Mouse (Mus musculus) liver, postnatal 0 days (tissue): ENCODE results near the gene Dcxr.

Source experiments
- CTCF ChIP-seq: sonication (generic); IDR thresholded peaks from 2 replicates; pipeline ENCODE4 v1.5.1; 2016; ENCODE audit warnings: antibody characterized with exemption, low read depth
- EP300 ChIP-seq: IDR thresholded peaks from 2 replicates; pipeline ENCODE4 v1.6.1; 2016; ENCODE audit warnings: antibody characterized with exemption, low read depth, mild to moderate bottlenecking

DNA sequence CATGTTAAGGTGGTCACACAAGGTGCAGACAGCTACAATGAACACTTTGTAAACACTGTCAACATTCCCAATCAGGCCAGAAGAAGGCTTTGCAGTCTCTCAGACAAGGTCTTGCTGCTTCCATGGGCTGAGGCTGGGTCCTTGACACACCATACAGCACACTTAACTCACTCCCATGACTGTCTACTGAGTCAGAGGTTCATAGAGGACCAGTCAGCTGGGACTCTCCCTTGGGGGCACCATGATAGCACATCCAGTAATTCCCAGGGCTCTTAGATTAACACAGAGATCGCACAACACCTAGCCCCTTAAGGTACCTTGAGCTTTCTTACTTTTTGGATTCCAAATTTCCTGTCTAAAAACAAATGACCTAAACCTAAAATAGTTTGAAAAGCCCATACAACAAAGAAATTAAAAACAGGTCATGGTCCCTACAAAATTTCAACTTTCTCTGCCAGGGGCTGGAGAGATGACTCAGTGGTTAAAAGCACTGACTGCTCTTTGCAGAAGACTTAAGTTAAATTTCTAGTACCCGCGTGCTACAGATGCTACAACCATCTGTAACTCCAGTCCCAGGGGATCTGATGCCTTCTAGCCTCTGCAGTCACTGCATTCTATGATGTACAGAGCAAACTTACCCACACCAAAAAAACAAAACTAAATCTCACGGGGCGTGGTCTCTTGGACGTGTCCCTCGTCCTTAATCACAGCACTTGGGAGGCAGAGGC lies 46.5 kb upstream of the Dcxr start:
- TF ChIP-seq CTCF = no peak
- TF ChIP-seq EP300 = no peak
